Mouse (Mus musculus): ENCODE measurements at regions not wholly inside any gene's neighbourhood (a gene's known extent, or its start where the extent isn't known, plus 50 kb on each side); places are given as distances from the start of the nearest gene placed in this dataset.
"Not testable (repeated sequence)": the region's sequence is repeated elsewhere in the genome, so short reads cannot be mapped to it uniquely, and the experiment has no call there.

DNA sequence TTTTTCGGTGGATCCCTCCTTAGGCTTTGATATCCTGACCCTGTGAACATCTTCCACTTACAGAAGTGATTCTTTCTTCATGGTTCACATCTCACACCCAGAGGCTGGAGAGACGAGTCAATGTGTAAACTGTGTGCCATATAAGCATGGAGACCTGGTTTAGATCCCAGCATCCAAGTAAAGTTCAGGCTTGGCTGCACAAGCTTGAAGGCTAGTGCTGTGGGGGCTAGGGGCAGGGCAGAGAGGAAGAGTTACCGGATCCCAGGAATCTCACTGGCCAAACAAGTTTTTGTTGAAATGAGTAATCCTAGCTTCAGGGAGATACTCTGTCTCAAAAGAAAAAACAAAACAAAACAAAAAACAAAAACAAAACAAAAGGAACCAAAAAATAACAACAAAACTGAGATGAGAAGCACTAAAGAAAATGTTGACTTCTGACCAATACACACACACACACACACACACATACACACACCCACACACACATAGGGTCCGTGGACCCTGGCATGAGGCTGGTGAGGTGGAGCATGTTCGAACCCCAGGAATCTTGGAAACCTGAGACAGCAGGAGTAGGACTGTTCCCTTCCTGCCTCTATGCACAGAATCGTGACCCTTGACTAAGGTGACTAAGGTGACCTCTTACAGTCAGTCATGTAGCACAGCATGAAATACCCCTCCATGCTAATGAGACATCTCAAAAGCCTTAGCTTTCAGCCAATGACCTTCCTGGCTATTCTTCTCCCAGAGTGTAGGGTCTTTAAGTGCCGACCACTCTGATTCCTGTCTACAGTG, 55.2 kb downstream of the Gm12728 start:
- Histone ChIP-seq H3K4me3 (ENCODE audit: low read depth, low read length) (no peak overlapping the region), H3K9me3 (replicated peaks; ENCODE audit: control insufficient read depth, low read length) (no peaks in the 10 kb centered on the region), H3K9ac (ENCODE audit: low read length) (no peak overlapping the region), H3K4me1 (ENCODE audit: control insufficient read depth, insufficient read depth, low read length) (no peaks in the 10 kb centered on the region), H3K36me3 (ENCODE audit: control insufficient read depth, insufficient read depth, low read length) (no peaks in the 10 kb centered on the region), H3K4me2 (ENCODE audit: low read length) (no peak overlapping the region), H3K27me3 (replicated peaks; ENCODE audit: control insufficient read depth, insufficient read depth, low read length) (no peaks in the 10 kb centered on the region), H3K27ac (ENCODE audit: low read depth, low read length) (no peak overlapping the region)
- no peak for DNase-seq (ENCODE audit: low spot score)
- ATAC-seq: no peak
- WGBS: 83% methylated on average over 7 of the region's 7 CpGs

DNA sequence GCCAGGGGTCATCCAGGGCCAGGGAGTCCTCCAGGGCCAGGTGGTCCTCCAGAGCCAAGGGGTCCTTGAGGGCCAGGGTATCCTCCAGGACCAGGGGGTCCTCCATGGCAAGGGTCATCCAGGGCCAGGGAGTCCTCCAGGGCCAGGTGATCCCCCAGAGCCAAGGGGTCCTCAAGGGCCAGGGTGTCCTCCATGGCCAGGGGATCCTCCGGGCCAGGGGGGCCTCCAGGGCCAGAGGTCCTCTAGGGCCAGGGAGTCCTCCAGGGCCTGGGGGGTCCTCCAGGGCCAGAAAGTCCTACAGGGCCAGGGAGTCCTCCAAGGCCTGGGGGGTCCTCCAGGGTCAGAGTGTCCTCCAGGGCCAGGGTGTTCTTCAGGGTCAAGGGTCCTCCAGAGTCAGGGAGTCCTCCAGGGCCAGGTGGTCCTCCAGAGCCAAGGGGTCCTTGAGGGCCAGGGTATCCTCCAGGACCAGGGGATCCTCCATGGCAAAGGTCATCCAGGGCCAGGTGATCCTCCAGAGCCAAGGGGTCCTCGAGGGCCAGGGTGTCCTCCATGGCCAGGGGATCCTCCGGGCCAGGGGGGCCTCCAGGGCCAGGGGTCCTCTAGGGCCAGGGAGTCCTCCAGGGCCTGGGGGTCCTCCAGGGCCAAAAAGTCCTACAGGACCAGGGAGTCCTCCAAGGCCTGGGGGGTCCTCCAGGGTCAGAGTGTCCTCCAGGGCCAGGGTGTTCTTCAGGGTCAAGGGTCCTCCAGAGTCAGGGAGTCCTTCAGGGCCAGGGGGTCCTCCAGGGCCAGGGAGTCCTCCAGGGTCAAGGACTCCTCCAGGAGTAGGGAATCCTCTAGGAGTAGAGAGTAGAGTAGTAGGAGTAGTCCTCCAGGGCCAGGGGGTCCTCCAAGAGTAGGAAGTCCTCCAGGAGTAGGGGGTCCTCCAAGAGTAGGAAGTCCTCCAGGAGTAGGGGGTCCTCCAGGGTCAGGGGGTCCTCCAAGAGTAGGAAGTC, 56.6 kb downstream of the Gm12728 start:
- not testable (repeated sequence) for H3K9me3 ChIP-seq (replicated peaks; ENCODE audit: control insufficient read depth, low read length); ATAC-seq; H3K27me3 ChIP-seq (replicated peaks; ENCODE audit: control insufficient read depth, insufficient read depth, low read length); DNase-seq (ENCODE audit: low spot score); H3K4me1 ChIP-seq (ENCODE audit: control insufficient read depth, insufficient read depth, low read length); H3K27ac ChIP-seq (ENCODE audit: low read depth, low read length); H3K4me3 ChIP-seq (ENCODE audit: low read depth, low read length); H3K36me3 ChIP-seq (ENCODE audit: control insufficient read depth, insufficient read depth, low read length); H3K4me2 ChIP-seq (ENCODE audit: low read length); H3K9ac ChIP-seq (ENCODE audit: low read length)
- WGBS: 93% methylated on average over 3 of the region's 3 CpGs

DNA sequence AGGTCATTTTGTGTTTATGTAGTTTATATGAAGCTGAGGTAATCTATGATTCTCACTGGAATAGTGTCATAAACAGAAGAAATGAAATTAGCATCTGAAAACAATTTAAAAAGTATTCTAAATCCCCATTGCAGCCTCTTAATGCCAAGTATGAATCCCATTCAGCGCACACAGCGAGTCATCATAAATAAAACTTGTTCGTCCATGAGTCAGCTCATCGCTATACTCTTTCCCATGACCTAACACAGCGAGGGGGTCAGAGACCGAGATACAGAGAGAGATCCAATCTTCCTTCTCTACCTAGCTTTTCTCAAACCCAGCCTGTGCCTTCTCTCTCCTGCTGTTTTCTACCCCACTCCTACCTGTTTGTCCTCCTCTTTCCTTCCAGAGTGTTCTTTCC, 63.4 kb downstream of the Gm12728 start:
- Histone ChIP-seq H3K4me3 (ENCODE audit: low read depth, low read length) (no peak overlapping the region), H3K36me3 (ENCODE audit: control insufficient read depth, insufficient read depth, low read length) (no peaks in the 10 kb centered on the region), H3K27me3 (replicated peaks; ENCODE audit: control insufficient read depth, insufficient read depth, low read length) (no peaks in the 10 kb centered on the region), H3K4me1 (ENCODE audit: control insufficient read depth, insufficient read depth, low read length) (no peaks in the 10 kb centered on the region), H3K27ac (ENCODE audit: low read depth, low read length) (no peak overlapping the region), H3K4me2 (ENCODE audit: low read length) (no peak overlapping the region), H3K9me3 (replicated peaks; ENCODE audit: control insufficient read depth, low read length) (no peaks in the 10 kb centered on the region), H3K9ac (ENCODE audit: low read length) (no peak overlapping the region)
- WGBS: 96% methylated on average over 6 of the region's 6 CpGs
- ATAC-seq (no peak), DNase-seq (ENCODE audit: low spot score) (no peak)

DNA sequence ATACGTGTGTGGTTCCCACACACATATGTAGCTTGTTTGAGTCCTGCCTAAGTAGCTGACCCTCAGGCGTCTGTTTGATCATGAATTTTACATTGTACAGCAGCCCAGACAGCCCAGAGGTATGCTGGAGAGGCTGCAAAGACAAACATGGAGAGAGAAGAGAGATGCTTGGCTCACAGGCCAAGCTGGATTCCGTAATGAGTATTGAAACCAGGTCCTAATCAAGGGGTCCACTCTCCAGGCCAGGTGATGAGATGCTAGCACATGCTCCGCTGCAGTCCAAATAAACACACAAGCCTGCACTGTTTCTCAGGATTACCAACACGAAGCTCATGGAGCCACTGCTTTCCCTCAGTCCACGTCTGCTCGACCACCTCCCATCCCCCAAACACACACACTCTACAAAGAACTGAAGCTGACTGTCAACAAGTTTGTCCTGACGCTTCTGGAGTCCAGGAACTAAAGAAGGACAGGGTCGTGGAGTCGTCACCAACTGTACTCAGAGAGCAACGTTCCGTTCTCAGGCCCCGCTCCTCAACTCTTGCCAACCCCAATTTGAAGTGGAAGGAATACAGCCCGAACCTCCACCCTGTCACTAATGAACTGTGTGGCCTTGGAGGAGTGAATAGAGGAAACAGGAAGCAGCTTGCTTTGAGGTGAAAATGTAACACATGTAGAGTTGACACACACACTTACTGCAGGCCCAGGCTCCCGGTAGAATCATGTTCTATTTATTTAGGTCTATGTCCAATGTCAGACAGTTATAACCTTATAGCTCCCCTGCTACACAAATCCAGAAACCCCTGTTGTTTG, 69.6 kb downstream of the Gm12728 start:
- Histone ChIP-seq H3K27me3 (replicated peaks; ENCODE audit: control insufficient read depth, insufficient read depth, low read length) (no peaks in the 10 kb centered on the region), H3K27ac (ENCODE audit: low read depth, low read length) (no peak overlapping the region), H3K4me2 (ENCODE audit: low read length) (no peak overlapping the region), H3K36me3 (ENCODE audit: control insufficient read depth, insufficient read depth, low read length) (no peaks in the 10 kb centered on the region), H3K9me3 (replicated peaks; ENCODE audit: control insufficient read depth, low read length) (no peaks in the 10 kb centered on the region), H3K4me3 (ENCODE audit: low read depth, low read length) (no peak overlapping the region), H3K9ac (ENCODE audit: low read length) (no peak overlapping the region), H3K4me1 (ENCODE audit: control insufficient read depth, insufficient read depth, low read length) (no peaks in the 10 kb centered on the region)
- ATAC-seq: no peak
- WGBS: 91% methylated on average over 15 of the region's 15 CpGs
- no peak for DNase-seq (ENCODE audit: low spot score)

DNA sequence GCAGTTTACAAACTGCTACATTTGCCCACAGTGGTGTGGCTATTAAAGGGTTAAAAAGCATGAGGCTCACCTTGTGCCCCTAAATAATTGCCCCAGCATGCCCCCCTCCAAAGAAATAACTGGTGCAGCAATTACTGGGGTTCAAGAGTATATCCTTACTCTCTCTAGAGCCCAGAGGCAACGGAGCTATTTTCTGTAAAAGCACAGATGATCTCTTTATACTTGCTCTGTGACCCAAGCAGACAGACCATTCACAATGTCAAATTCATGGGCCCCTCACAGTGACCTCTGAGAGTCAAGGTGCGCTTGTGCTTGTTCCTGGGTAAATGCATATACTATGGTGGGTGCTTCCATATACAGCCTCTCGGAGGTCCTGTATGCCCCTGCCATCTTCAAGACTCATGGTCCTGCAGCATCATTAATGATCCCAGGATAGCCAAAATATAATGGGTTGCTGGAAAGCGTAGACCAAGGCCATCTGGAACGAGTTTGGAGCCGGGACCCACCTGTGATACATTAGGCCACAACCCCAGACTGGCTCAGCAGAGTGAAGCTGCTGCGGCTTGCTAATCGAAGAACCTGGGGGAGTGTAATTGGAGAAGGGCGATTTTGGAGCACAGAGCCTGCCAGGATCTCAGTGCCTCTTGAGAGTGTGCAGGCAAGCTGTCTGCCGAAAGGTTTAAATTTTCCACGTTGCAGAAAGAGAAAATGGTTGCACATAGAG, 71.4 kb downstream of the Gm12728 start:
- Histone ChIP-seq H3K4me2 (ENCODE audit: low read length) (no peak overlapping the region), H3K4me3 (ENCODE audit: low read depth, low read length) (no peak overlapping the region), H3K27ac (ENCODE audit: low read depth, low read length) (no peak overlapping the region), H3K4me1 (ENCODE audit: control insufficient read depth, insufficient read depth, low read length) (no peaks in the 10 kb centered on the region), H3K27me3 (replicated peaks; ENCODE audit: control insufficient read depth, insufficient read depth, low read length) (no peaks in the 10 kb centered on the region), H3K36me3 (ENCODE audit: control insufficient read depth, insufficient read depth, low read length) (no peaks in the 10 kb centered on the region), H3K9ac (ENCODE audit: low read length) (no peak overlapping the region), H3K9me3 (replicated peaks; ENCODE audit: control insufficient read depth, low read length) (no peaks in the 10 kb centered on the region)
- no peak for DNase-seq (ENCODE audit: low spot score)
- WGBS: 80% methylated on average over 11 of the region's 11 CpGs
- no peak for ATAC-seq

DNA sequence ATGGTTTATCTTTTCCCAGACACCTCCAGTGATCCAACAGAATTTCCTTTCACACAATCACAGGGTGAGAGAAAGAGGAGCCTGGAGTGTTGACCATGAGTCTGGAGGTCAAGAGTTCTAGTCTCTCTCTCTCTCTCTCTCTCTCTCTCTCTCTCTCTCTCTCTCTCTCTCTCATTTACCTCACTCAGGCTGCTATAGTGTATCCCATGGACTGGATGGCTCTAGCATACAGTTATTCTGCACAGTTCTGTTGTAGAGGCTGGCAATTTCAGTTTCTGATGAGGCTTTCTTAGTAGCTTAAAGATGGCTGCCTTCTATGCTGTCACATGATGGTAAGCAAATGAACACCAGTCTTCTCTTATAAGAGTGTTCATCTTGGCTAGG, 72.0 kb downstream of the Gm12728 start:
- no peak overlapping the region for H3K4me2 ChIP-seq (ENCODE audit: low read length)
- H3K9me3 ChIP-seq (replicated peaks; ENCODE audit: control insufficient read depth, low read length): no peaks in the 10 kb centered on the region
- no peaks in the 10 kb centered on the region for H3K27me3 ChIP-seq (replicated peaks; ENCODE audit: control insufficient read depth, insufficient read depth, low read length)
- H3K36me3 ChIP-seq (ENCODE audit: control insufficient read depth, insufficient read depth, low read length): no peaks in the 10 kb centered on the region
- ATAC-seq (no peak), DNase-seq (ENCODE audit: low spot score) (no peak)
- no peak overlapping the region for H3K9ac ChIP-seq (ENCODE audit: low read length)
- no peaks in the 10 kb centered on the region for H3K4me1 ChIP-seq (ENCODE audit: control insufficient read depth, insufficient read depth, low read length)
- no peak overlapping the region for H3K4me3 ChIP-seq (ENCODE audit: low read depth, low read length)
- H3K27ac ChIP-seq (ENCODE audit: low read depth, low read length): no peak overlapping the region

DNA sequence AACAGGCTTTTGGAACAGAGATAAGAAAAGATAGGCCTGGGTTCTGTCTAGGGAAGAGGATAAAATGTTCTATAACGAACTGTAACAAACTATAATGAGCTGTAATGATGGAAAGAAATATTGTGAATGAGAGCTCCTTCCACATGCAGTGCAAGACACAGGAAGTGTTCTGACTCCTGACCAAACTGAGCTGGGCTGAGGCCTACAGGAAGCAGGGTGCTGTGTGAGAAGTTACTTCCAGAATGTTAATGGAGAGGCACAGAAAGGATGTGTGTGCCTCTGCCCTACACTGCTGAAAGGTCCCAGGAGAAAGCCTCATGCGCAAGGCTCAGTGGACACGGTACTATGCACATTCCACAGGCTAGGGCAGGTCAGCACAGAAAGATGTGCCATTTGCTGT, 80.8 kb downstream of the Gm12728 start:
- no peak overlapping the region for H3K4me2 ChIP-seq (ENCODE audit: low read length)
- H3K9ac ChIP-seq (ENCODE audit: low read length): no peak overlapping the region
- H3K4me3 ChIP-seq (ENCODE audit: low read depth, low read length): no peak overlapping the region
- H3K4me1 ChIP-seq (ENCODE audit: control insufficient read depth, insufficient read depth, low read length): no peaks in the 10 kb centered on the region
- no peaks in the 10 kb centered on the region for H3K36me3 ChIP-seq (ENCODE audit: control insufficient read depth, insufficient read depth, low read length)
- no peaks in the 10 kb centered on the region for H3K27me3 ChIP-seq (replicated peaks; ENCODE audit: control insufficient read depth, insufficient read depth, low read length)
- no peaks in the 10 kb centered on the region for H3K9me3 ChIP-seq (replicated peaks; ENCODE audit: control insufficient read depth, low read length)
- WGBS: 81% methylated on average over 3 of the region's 3 CpGs
- DNase-seq (ENCODE audit: low spot score) (no peak), ATAC-seq (no peak)
- H3K27ac ChIP-seq (ENCODE audit: low read depth, low read length): no peak overlapping the region

DNA sequence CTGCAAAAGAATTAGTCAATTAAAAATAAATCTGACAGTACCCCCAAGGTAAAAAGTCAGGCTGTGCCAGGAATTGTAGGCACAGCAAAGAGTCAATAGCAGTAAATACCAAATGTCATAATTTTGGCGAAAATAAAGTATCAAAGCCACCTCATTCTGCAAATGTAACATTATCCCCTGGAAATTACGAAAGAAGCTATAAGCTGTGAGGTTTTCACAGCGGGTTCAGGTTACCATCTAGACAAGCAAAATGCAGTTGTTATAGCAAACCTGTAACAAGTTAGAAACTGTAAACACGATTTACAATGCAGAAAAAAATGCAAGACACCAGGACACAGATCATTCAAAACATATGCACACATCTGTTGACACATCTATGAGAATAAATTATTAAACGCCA, 87.6 kb downstream of the Gm12728 start:
- no peak overlapping the region for H3K4me3 ChIP-seq (ENCODE audit: low read depth, low read length)
- H3K9me3 ChIP-seq (replicated peaks; ENCODE audit: control insufficient read depth, low read length): no peaks in the 10 kb centered on the region
- H3K4me2 ChIP-seq (ENCODE audit: low read length): no peak overlapping the region
- no peak overlapping the region for H3K9ac ChIP-seq (ENCODE audit: low read length)
- no peak for ATAC-seq
- no peaks in the 10 kb centered on the region for H3K4me1 ChIP-seq (ENCODE audit: control insufficient read depth, insufficient read depth, low read length)
- DNase-seq (ENCODE audit: low spot score): no peak
- no peak overlapping the region for H3K27ac ChIP-seq (ENCODE audit: low read depth, low read length)
- H3K27me3 ChIP-seq (replicated peaks; ENCODE audit: control insufficient read depth, insufficient read depth, low read length): no peaks in the 10 kb centered on the region
- 92% methylated on average over 5 of the region's 5 CpGs for WGBS
- H3K36me3 ChIP-seq (ENCODE audit: control insufficient read depth, insufficient read depth, low read length): no peaks in the 10 kb centered on the region

Data from forebrain, embryonic 14.5 days (tissue).